Mouse (Mus musculus): ENCODE measurements around the gene Ppp1ca. TPM values are rescaled to one million over a fixed set of nuclear protein-coding genes. Genes with fewer than 3 reads are reported as not detected.

Gene Ppp1ca
- total and polyA plus RNA-seq, 3 experiments: 389 to 635 (median 502) TPM

DNA sequence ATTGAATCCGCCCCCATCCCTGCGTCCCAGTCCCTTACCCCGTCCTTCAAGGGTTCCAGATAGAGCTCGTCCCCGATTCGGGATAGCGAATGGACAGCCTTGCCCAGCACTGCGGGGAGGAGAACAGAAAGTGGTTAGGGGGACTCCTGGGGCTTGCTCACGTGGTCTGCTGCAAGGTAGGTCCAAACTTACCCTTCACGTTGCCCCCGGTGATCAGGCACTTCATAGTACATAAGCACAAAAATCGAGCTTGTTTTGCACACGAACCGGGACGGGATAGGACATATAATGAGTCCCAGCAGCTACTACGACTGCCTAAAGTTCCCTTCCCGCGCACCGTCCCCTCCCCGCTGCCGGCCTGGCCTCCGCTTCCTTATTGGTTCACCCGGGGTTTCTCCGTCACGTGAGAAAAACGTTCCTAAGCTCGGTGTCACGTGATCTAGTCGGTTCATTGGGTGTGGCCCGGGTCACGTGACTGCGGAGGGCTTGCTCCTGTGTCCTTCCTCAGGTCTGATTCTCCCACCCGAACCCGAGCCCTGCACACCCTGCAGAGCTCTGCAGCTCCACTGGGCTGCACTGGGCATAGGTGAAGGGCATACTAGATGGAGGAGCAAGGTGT is 9.5 kb downstream of the Ppp1ca start, which contains the start of gene Rad9a (continued):
- TF ChIP-seq EP300 (IDR thresholded peaks at IDR 0.05; ENCODE audit: low read length) (no peak), ZKSCAN1 (IDR thresholded peaks at IDR 0.05; ENCODE audit: borderline replicate concordance, low read depth, low read length) (no peak), PAX5 (IDR thresholded peaks at IDR 0.05; ENCODE audit: low read length) (no peak), MAZ (IDR thresholded peaks at IDR 0.05; ENCODE audit: low read depth, low read length) (no peak), RCOR1 (conservative IDR thresholded peaks at IDR 0.05; ENCODE audit: low read depth, low read length) (0 out of 2 replicates have a peak, but pooled peaks have one; percentile 64), POLR2A (IDR thresholded peaks at IDR 0.05; ENCODE audit: low read depth, low read length) (peak; percentile 92), ZC3H11A (IDR thresholded peaks at IDR 0.05; ENCODE audit: low read depth, low read length) (no peak), SIN3A (IDR thresholded peaks at IDR 0.05; ENCODE audit: low read length) (peak; percentile 94), TCF12 (IDR thresholded peaks at IDR 0.05; ENCODE audit: low read depth, low read length) (peak; percentile 79), NELFE (IDR thresholded peaks at IDR 0.05; ENCODE audit: low read depth, low read length) (peak; percentile 82), NRF1 (IDR thresholded peaks at IDR 0.05; ENCODE audit: low read depth, low read length) (peak; percentile 46; the same call in 1 of the 2 replicates), SMC3 (IDR thresholded peaks at IDR 0.05; ENCODE audit: low read depth, low read length) (no peak), POLR2AphosphoS2 (IDR thresholded peaks at IDR 0.05; ENCODE audit: low read depth, low read length) (no peak; the same call in 1 of the 2 replicates), MXI1 (IDR thresholded peaks at IDR 0.05; ENCODE audit: low read depth, low read length) (peak; percentile 91), CTCF (conservative IDR thresholded peaks at IDR 0.05 in 1 of 2, IDR thresholded peaks at IDR 0.05 in 1 of 2; ENCODE audit: low read depth in 2 of 2, low read length in 2 of 2) (no peak), KAT2A (IDR thresholded peaks at IDR 0.05; ENCODE audit: insufficient replicate concordance, low read length) (0 out of 2 replicates have a peak, but pooled peaks have one; percentile 46), MEF2A (IDR thresholded peaks at IDR 0.05; ENCODE audit: borderline replicate concordance, low read depth, low read length) (no peak; the same call in 1 of the 2 replicates), JUN (IDR thresholded peaks at IDR 0.05; ENCODE audit: insufficient read depth, low read depth, low read length) (no peak), IRF4 (IDR thresholded peaks at IDR 0.05; ENCODE audit: low read depth, low read length) (peak; percentile 70)

DNA sequence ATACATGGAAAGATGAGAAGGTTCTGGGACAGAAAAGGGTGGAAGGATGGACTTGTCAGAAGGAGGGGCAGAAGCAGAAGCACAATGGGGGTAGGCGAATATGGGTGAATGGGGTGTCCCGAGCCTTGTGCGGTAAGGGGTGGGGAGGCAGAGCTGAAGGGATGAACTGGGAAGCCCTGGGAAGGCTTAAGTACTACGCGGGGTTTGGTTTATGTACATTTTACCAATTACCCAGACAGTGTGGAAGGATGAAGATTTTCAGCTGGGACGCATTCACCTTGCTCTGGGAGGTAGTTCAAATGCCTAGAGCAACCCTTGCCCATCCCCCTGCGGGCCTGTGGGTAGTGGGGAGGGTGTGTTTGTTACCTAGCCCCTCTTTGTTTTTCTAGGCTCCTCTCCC is 10.3 kb downstream of the Ppp1ca start:
- in situ Hi-C loops (cut with MboI; ENCODE audit: low pct_ligation_motif_present, low pct_unique_long_range_greater_than_20kb, low sequenced_read_pairs): loop anchor here (5.0 kb wide), 2 partner anchors 35 to 75 kb away; partner anchors contain the start of gene Aip
- peaks cover 10 to 52% of the 10 kb centered on the region in 2 experiments for H3K4me1 ChIP-seq (ENCODE audit: control insufficient read depth in 1 of 2, insufficient read depth in 2 of 2)
- dilution Hi-C loops (cut with MboI; ENCODE audit: extremely low pct_ligation_motif_present, extremely low pct_unique_long_range_greater_than_20kb, low sequenced_read_pairs): no loop called here
- no peak overlapping the region for H3K27ac ChIP-seq (ENCODE audit: insufficient read depth, low read depth)
- no peaks in the 10 kb centered on the region for H3K9me3 ChIP-seq (replicated peaks; ENCODE audit: low read length)
- no peak for DNase-seq (ENCODE audit: extremely low read depth)
- H3K4me2 ChIP-seq (ENCODE audit: insufficient read depth, low read depth, poor library complexity, severe bottlenecking): peak overlapping the region; percentile 44
- peaks cover 19 to 34% of the 10 kb centered on the region in 2 experiments for H3K36me3 ChIP-seq (replicated peaks in 1 of 2; ENCODE audit: control insufficient read depth in 1 of 2, insufficient read depth in 1 of 2, low read length in 1 of 2)
- H3K4me3 ChIP-seq (replicated peaks in 1 of 3; ENCODE audit: low read depth in 2 of 3, low read length in 2 of 3, poor library complexity in 1 of 3): peak overlapping the region in 1 of 3 experiments; percentile 82
- H3K27me3 ChIP-seq (replicated peaks): peaks cover 5% of the 10 kb centered on the region
- no peak for TF ChIP-seq MXI1 (IDR thresholded peaks at IDR 0.05; ENCODE audit: low read depth, low read length)
- no peak for TF ChIP-seq ZMIZ1 (IDR thresholded peaks at IDR 0.05; ENCODE audit: low read depth, low read length)
- TF ChIP-seq E2F4 (IDR thresholded peaks at IDR 0.05; ENCODE audit: insufficient replicate concordance, low read depth, low read length): no peak
- no peak for TF ChIP-seq GABPA (IDR thresholded peaks at IDR 0.05; ENCODE audit: insufficient replicate concordance, low read depth, low read length)
- TF ChIP-seq ZC3H11A (IDR thresholded peaks at IDR 0.05; ENCODE audit: low read depth, low read length): no peak
- TF ChIP-seq ZKSCAN1 (IDR thresholded peaks at IDR 0.05; ENCODE audit: borderline replicate concordance, low read depth, low read length): no peak
- TF ChIP-seq USF1 (IDR thresholded peaks at IDR 0.05; ENCODE audit: low read depth, low read length): no peak
- TF ChIP-seq POLR2A (IDR thresholded peaks at IDR 0.05; ENCODE audit: low read depth, low read length): no peak
- no peak for TF ChIP-seq RCOR1 (conservative IDR thresholded peaks at IDR 0.05; ENCODE audit: low read depth, low read length)
- H3K9ac ChIP-seq (ENCODE audit: insufficient read depth, low read depth): 0 out of 2 replicates have a peak overlapping the region, but pooled peaks have one; percentile 43
- H3K79me2 ChIP-seq (replicated peaks; ENCODE audit: control insufficient read depth, extremely low read depth, insufficient read depth, poor library complexity, severe bottlenecking): peaks cover 12% of the 10 kb centered on the region; the same call in 1 of the 2 replicates

Data from CH12.LX (cell line).